Mouse (Mus musculus): Measurements from ENCODE around the gene Plxdc1.

GRCm38 (mm10) chr11:98030701-98031442, 44.6 kb upstream of the Plxdc1 start:
- TF ChIP-seq CTCF (IDR thresholded peaks at IDR 0.05; ENCODE audit: control insufficient read depth, insufficient read depth, low read length) (no peak), POLR2A (IDR thresholded peaks at IDR 0.05; ENCODE audit: borderline replicate concordance, control insufficient read depth, low read depth, low read length) (no peak)
